Mouse (Mus musculus) ES-E14 (cell line): ENCODE measurements around the gene Tespa1. TPM values are rescaled to one million over a fixed set of nuclear protein-coding genes. Genes with fewer than 3 reads are reported as not detected.

ENCODE experiments used
- DNase-seq: peaks from one replicate; pipeline ENCODE4 v3.0.0-alpha.2; 2013; ENCODE audit warnings: low read depth, low spot score
- H3K27ac ChIP-seq: 2 replicates; pipeline ENCODE4 v1.5.1; 2012; ENCODE audit warnings: low read depth, mild to moderate bottlenecking, low read length, moderate library complexity, mixed read lengths; ENCODE audit not compliant: poor library complexity, insufficient read depth, severe bottlenecking
- H3K36me3 ChIP-seq: 2 replicates; pipeline ENCODE4 v1.6.1; 2012; ENCODE audit warnings: mild to moderate bottlenecking, low read length, moderate library complexity, mixed read lengths; ENCODE audit not compliant: control insufficient read depth, poor library complexity, insufficient read depth, severe bottlenecking
- H3K4me1 ChIP-seq, 2 experiments: fragments of 150-350 bp in 1 of 2; sonication (generic) in 1 of 2; 2 replicates each; pipeline ENCODE4 v1.6.1; 2012; ENCODE audit warnings: low read length in 2 of 2, mild to moderate bottlenecking in 1 of 2, mixed read lengths in 1 of 2; ENCODE audit not compliant: control insufficient read depth in 2 of 2, insufficient read depth in 2 of 2, poor library complexity in 1 of 2
- H3K4me3 ChIP-seq, 2 experiments: fragments of 150-350 bp in 1 of 2; sonication (generic) in 1 of 2; 2 replicates each; pipeline ENCODE4 v1.5.1; 2012; ENCODE audit warnings: low read length in 2 of 2, low read depth in 1 of 2, mild to moderate bottlenecking in 1 of 2, mixed read lengths in 1 of 2; ENCODE audit not compliant: insufficient read depth in 1 of 2, poor library complexity in 1 of 2, severe bottlenecking in 1 of 2
- H3K9ac ChIP-seq: 2 replicates; pipeline ENCODE4 v1.6.1; 2012; ENCODE audit warnings: low read depth, mild to moderate bottlenecking, low read length, mixed read lengths; ENCODE audit not compliant: poor library complexity, insufficient read depth, severe bottlenecking
- H3K9me3 ChIP-seq: fragments of 150-350 bp; sonication (generic); 2 replicates; pipeline ENCODE4 v1.6.1; 2012; ENCODE audit warnings: low read depth, mild to moderate bottlenecking, low read length; ENCODE audit not compliant: control insufficient read depth, insufficient read depth
- CHD2 ChIP-seq: IDR thresholded peaks from 2 replicates; pipeline ENCODE4 v1.6.1; 2014; ENCODE audit warnings: mild to moderate bottlenecking, low read depth, low read length, inconsistent platforms
- HCFC1 ChIP-seq: IDR thresholded peaks from 2 replicates; pipeline ENCODE4 v1.6.1; 2012; ENCODE audit warnings: low read length, inconsistent platforms, borderline replicate concordance; ENCODE audit not compliant: insufficient read depth
- MAFK ChIP-seq: IDR thresholded peaks from 2 replicates; pipeline ENCODE4 v1.6.1; 2014; ENCODE audit warnings: mild to moderate bottlenecking, low read depth, low read length, inconsistent platforms; ENCODE audit not compliant: insufficient read depth
- ZC3H11A ChIP-seq: IDR thresholded peaks from 2 replicates; pipeline ENCODE4 v1.6.1; 2012; ENCODE audit warnings: low read depth, mild to moderate bottlenecking, inconsistent platforms, low read length, borderline replicate concordance
- ZNF384 ChIP-seq: IDR thresholded peaks from 2 replicates; pipeline ENCODE4 v1.6.1; 2012; ENCODE audit warnings: low read depth, low read length, inconsistent platforms
- in situ Hi-C, 2 experiments: fragments of 600-800 bp; cut with MboI; formaldehyde crosslinking; loops; one replicate each; pipeline ENCODE4 v1.15.1; 2025; ENCODE audit warnings: low sequenced_read_pairs in 2 of 2, inconsistent platforms in 1 of 2; ENCODE audit not compliant: unreplicated experiment in 2 of 2
- total RNA-seq: library from RNA; depleted of rRNA; stranded (reverse); fragments of 300-350 nt; gene quantifications from 2 replicates; pipeline ENCODE4 v1.2.3, GENCODE M21; 2012

Tespa1 gene
- total RNA-seq, 1 experiment = 0.45 TPM

GRCm38 (mm10) chr10:130364766-130365165 is 42.1 kb downstream of the Tespa1 start:
- H3K9ac ChIP-seq = no peak overlapping the region
- H3K4me1 ChIP-seq = no peaks in the 10 kb centered on the region
- no peak for TF ChIP-seq ZC3H11A
- DNase-seq = no peak
- in situ Hi-C loops = no loop called here
- no peaks in the 10 kb centered on the region for H3K36me3 ChIP-seq
- H3K4me3 ChIP-seq = no peak overlapping the region
- no peaks in the 10 kb centered on the region for H3K9me3 ChIP-seq
- H3K27ac ChIP-seq = no peak overlapping the region

- Histone ChIP-seq H3K9me3 (no peaks in the 10 kb centered on the region), H3K4me1 (no peaks in the 10 kb centered on the region), H3K4me3 (no peak overlapping the region), H3K36me3 (no peaks in the 10 kb centered on the region), H3K27ac (no peak overlapping the region), H3K9ac (no peak overlapping the region)
- TF ChIP-seq ZNF384 = no peak
- DNase-seq = no peak
- in situ Hi-C loops = no loop called here
Observed at GRCm38 (mm10) chr10:130368384-130368783, 45.7 kb downstream of the Tespa1 start.

- Histone ChIP-seq H3K9me3 (no peaks in the 10 kb centered on the region), H3K27ac (no peak overlapping the region), H3K4me3 (no peak overlapping the region), H3K36me3 (no peaks in the 10 kb centered on the region), H3K4me1 (no peaks in the 10 kb centered on the region), H3K9ac (no peak overlapping the region)
- in situ Hi-C loops = no loop called here
- TF ChIP-seq ZNF384 (no peak), HCFC1 (no peak), MAFK (no peak), ZC3H11A (no peak), CHD2 (no peak)
- no peak for DNase-seq
Observed at GRCm38 (mm10) chr10:130370005-130370682, 47.5 kb downstream of the Tespa1 start.

GRCm38 (mm10) chr10:130371644-130372043 is 49.0 kb downstream of the Tespa1 start:
- no peak overlapping the region for H3K9ac ChIP-seq
- in situ Hi-C loops = no loop called here
- H3K36me3 ChIP-seq = no peaks in the 10 kb centered on the region
- H3K4me3 ChIP-seq = no peak overlapping the region
- no peak for DNase-seq
- no peak overlapping the region for H3K27ac ChIP-seq
- no peaks in the 10 kb centered on the region for H3K9me3 ChIP-seq
- no peaks in the 10 kb centered on the region for H3K4me1 ChIP-seq
- TF ChIP-seq ZNF384 = no peak

- Histone ChIP-seq H3K4me3 (no peak overlapping the region), H3K27ac (no peak overlapping the region), H3K4me1 (no peaks in the 10 kb centered on the region), H3K36me3 (no peaks in the 10 kb centered on the region), H3K9ac (no peak overlapping the region), H3K9me3 (no peaks in the 10 kb centered on the region)
- in situ Hi-C loops = no loop called here
- TF ChIP-seq ZC3H11A (no peak), CHD2 (no peak), HCFC1 (no peak), ZNF384 (no peak), MAFK (no peak)
- no peak for DNase-seq
Observed at GRCm38 (mm10) chr10:130372491-130373173, 50.0 kb downstream of the Tespa1 start.
